Mouse (Mus musculus) forebrain, embryonic 14.5 days (tissue): Measurements from ENCODE around the gene Tcl1b4. TPM values are rescaled to one million over a fixed set of nuclear protein-coding genes. Genes with fewer than 3 reads are reported as not detected.

Experiments
- ATAC-seq: fragments of 200-750 bp; cut with Nextera tagmentation; 2 replicates; pipeline ENCODE4 v1.8.0; 2017; ENCODE audit warnings: mild to moderate bottlenecking, moderate library complexity
- DNase-seq: peaks from one replicate; pipeline ENCODE4 v3.0.0-alpha.2; 2015; ENCODE audit warnings: low spot score
- H3K27ac ChIP-seq: fragments of 300-500 bp; sonication (generic); 2 replicates; pipeline ENCODE4 v1.5.1; 2014; ENCODE audit warnings: low read depth, mild to moderate bottlenecking, control low read depth, low read length, moderate library complexity
- H3K27me3 ChIP-seq: fragments of 300-500 bp; sonication (generic); replicated peaks from 2 replicates; pipeline ENCODE4 v1.6.1; 2014; ENCODE audit warnings: low read length, control low read depth, mixed read lengths; ENCODE audit not compliant: control insufficient read depth, insufficient read depth
- H3K36me3 ChIP-seq: fragments of 300-500 bp; sonication (generic); 2 replicates; pipeline ENCODE4 v1.6.1; 2014; ENCODE audit warnings: low read length, control low read depth; ENCODE audit not compliant: control insufficient read depth, insufficient read depth
- H3K4me1 ChIP-seq: fragments of 300-500 bp; sonication (generic); 2 replicates; pipeline ENCODE4 v1.6.1; 2014; ENCODE audit warnings: antibody characterized with exemption, low read length, control low read depth; ENCODE audit not compliant: control insufficient read depth, insufficient read depth
- H3K4me2 ChIP-seq: fragments of 300-500 bp; sonication (generic); 2 replicates; pipeline ENCODE4 v1.6.1; 2014; ENCODE audit warnings: mild to moderate bottlenecking, control low read depth, low read length
- H3K4me3 ChIP-seq: fragments of 300-500 bp; sonication (generic); 2 replicates; pipeline ENCODE4 v1.5.1; 2014; ENCODE audit warnings: low read depth, low read length, control low read depth
- H3K9ac ChIP-seq: fragments of 300-500 bp; sonication (generic); 2 replicates; pipeline ENCODE4 v1.6.1; 2014; ENCODE audit warnings: mild to moderate bottlenecking, low read length, control low read depth, moderate library complexity
- H3K9me3 ChIP-seq: fragments of 300-500 bp; sonication (generic); replicated peaks from 2 replicates; pipeline ENCODE4 v1.6.1; 2016; ENCODE audit warnings: low read length, control low read depth, mixed read lengths; ENCODE audit not compliant: control insufficient read depth
- WGBS: fragments of 180-500 bp; shearing (Covaris S2); extraction: QIAGEN DNeasy Blood & Tissue Kit; methylation state at CpG from one replicate; pipeline ENCODE4 v1.1.7; 2014; 5-methylcytosine and 5-hydroxymethylcytosine counted together
- polyA plus RNA-seq: library from polyadenylated mRNA; unstranded; fragments of >200 nt; fragmentation: Nextera tagmentation; extraction: Ambion mirVana; gene quantifications from 2 replicates; pipeline ENCODE4 v1.2.1, GENCODE M21; 2014

Gene Tcl1b4
- polyA plus RNA-seq, 1 experiment from 2014 or later = not detected

GRCm38 (mm10) chr12:105224621-105225320, 23.0 kb downstream of the Tcl1b4 start:
- Histone ChIP-seq H3K4me2 (no peak overlapping the region), H3K9me3 (no peaks in the 10 kb centered on the region), H3K27ac (no peak overlapping the region), H3K4me3 (no peak overlapping the region), H3K9ac (no peak overlapping the region), H3K27me3 (no peaks in the 10 kb centered on the region), H3K36me3 (no peaks in the 10 kb centered on the region), H3K4me1 (no peaks in the 10 kb centered on the region)
- ATAC-seq = no peak
- WGBS = 41% methylated on average over 16 of the region's 16 CpGs
- no peak for DNase-seq

DNA sequence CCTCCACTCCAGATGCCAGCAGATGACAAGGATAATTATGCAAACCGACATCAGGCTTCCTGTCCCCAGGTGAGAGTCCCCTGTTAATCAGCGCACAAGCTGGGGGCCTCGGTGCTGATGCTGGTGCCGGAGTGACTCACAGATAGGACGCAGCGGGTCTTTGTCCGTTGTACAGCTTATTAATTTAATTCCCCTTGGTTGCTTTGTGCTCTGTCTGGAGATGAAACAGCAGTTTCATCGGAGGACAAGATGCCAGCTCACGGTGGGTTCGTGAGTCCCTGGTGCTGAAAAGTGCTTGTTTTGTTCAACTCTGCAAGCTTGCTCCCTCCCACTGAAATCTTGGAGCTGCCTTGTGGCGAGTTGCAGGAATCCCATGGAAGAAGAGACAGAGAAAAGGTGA, 32.6 kb downstream of the Tcl1b4 start:
- no peak overlapping the region for H3K4me2 ChIP-seq
- H3K4me3 ChIP-seq = no peak overlapping the region
- H3K36me3 ChIP-seq = no peaks in the 10 kb centered on the region
- WGBS = 56% methylated on average over 11 of the region's 11 CpGs
- no peaks in the 10 kb centered on the region for H3K4me1 ChIP-seq
- no peak for DNase-seq
- H3K27ac ChIP-seq = no peak overlapping the region
- no peaks in the 10 kb centered on the region for H3K9me3 ChIP-seq
- no peak overlapping the region for H3K9ac ChIP-seq
- no peaks in the 10 kb centered on the region for H3K27me3 ChIP-seq
- no peak for ATAC-seq

DNA sequence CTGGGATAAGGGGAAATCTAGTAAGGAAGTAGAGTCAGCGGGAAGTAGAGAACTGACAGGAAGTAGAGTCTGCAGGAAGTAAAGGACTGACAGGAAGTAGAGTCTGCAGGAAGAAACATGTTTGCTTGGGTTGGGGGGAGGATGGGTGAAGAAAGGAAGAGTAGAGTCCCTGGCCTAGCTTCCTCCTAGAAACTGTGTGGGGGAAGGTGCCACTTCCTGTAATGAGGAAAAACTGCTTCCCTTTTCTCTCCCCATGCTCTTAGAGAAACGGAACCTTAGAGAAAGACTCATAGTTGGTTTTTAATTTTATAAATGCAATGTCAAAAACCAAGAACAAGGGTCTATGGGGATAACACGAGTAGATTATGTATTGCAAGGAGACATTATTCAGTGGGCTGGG, 33.3 kb downstream of the Tcl1b4 start:
- no peak overlapping the region for H3K9ac ChIP-seq
- WGBS = 86% methylated on average over 3 of the region's 3 CpGs
- ATAC-seq (no peak), DNase-seq (no peak)
- no peak overlapping the region for H3K4me3 ChIP-seq
- no peaks in the 10 kb centered on the region for H3K4me1 ChIP-seq
- no peak overlapping the region for H3K4me2 ChIP-seq
- H3K27me3 ChIP-seq = no peaks in the 10 kb centered on the region
- H3K36me3 ChIP-seq = no peaks in the 10 kb centered on the region
- no peaks in the 10 kb centered on the region for H3K9me3 ChIP-seq
- no peak overlapping the region for H3K27ac ChIP-seq

GRCm38 (mm10) chr12:105239060-105239459, 37.3 kb downstream of the Tcl1b4 start:
- Histone ChIP-seq H3K9ac (no peak overlapping the region), H3K4me2 (no peak overlapping the region), H3K4me1 (no peaks in the 10 kb centered on the region), H3K9me3 (no peaks in the 10 kb centered on the region), H3K36me3 (no peaks in the 10 kb centered on the region), H3K27me3 (no peaks in the 10 kb centered on the region), H3K4me3 (no peak overlapping the region), H3K27ac (no peak overlapping the region)
- DNase-seq (peak; percentile 52), ATAC-seq (no peak)
- 52% methylated on average over 9 of the region's 9 CpGs for WGBS

GRCm38 (mm10) chr12:105248763-105249233, 47.0 kb downstream of the Tcl1b4 start:
- Histone ChIP-seq H3K9ac (peak overlapping the region; percentile 32; the same call in 1 of the 2 replicates), H3K27me3 (no peaks in the 10 kb centered on the region), H3K9me3 (no peaks in the 10 kb centered on the region), H3K27ac (no peak overlapping the region), H3K4me1 (peaks cover 11% of the 10 kb centered on the region), H3K4me3 (no peak overlapping the region), H3K4me2 (no peak overlapping the region; the same call in 1 of the 2 replicates), H3K36me3 (no peaks in the 10 kb centered on the region)
- DNase-seq (peak; percentile 44), ATAC-seq (no peak)
- 10% methylated on average over 9 of the region's 9 CpGs for WGBS

GRCm38 (mm10) chr12:105253796-105254195, 52.0 kb downstream of the Tcl1b4 start:
- H3K27ac ChIP-seq = no peak overlapping the region
- H3K9ac ChIP-seq = no peak overlapping the region
- ATAC-seq (no peak), DNase-seq (no peak)
- no peak overlapping the region for H3K4me3 ChIP-seq
- no peaks in the 10 kb centered on the region for H3K9me3 ChIP-seq
- no peak overlapping the region for H3K4me2 ChIP-seq
- peaks cover 3% of the 10 kb centered on the region for H3K4me1 ChIP-seq
- H3K36me3 ChIP-seq = no peaks in the 10 kb centered on the region
- H3K27me3 ChIP-seq = no peaks in the 10 kb centered on the region
- WGBS = 95% methylated on average over 3 of the region's 3 CpGs

Other genes with a start within 250 kb of the Tcl1b4 start
- 0.08 and 0.22 TPM in 2 replicates for gene Syne3, start 192.1 kb upstream of the Tcl1b4 start, polyA plus RNA-seq
- gene Glrx5, start 169.3 kb upstream of the Tcl1b4 start, polyA plus RNA-seq = 154 and 173 TPM in 2 replicates
- gene Tcl1b2, start 55.9 kb upstream of the Tcl1b4 start, polyA plus RNA-seq = not detected in 2 replicates
- gene Tcl1b1, start 42.3 kb upstream of the Tcl1b4 start, polyA plus RNA-seq = not detected in 2 replicates
- gene Tcl1b5, start 25.6 kb upstream of the Tcl1b4 start, polyA plus RNA-seq = not detected in 2 replicates
- gene Tcl1b3, start 10.9 kb upstream of the Tcl1b4 start, polyA plus RNA-seq = not detected in 2 replicates
- gene Tcl1, start 20.8 kb downstream of the Tcl1b4 start, polyA plus RNA-seq = not detected in 2 replicates
- gene Tunar, start 131.9 kb downstream of the Tcl1b4 start, polyA plus RNA-seq = 4.4 and 6.6 TPM in 2 replicates